Mouse (Mus musculus): Measurements from ENCODE around the gene Nfkbil1. TPM values are rescaled to one million over a fixed set of nuclear protein-coding genes. Genes with fewer than 3 reads are reported as not detected.

Nfkbil1 gene
- polyA plus RNA-seq, 2 experiments, result 1.3 to 4.2 TPM

DNA sequence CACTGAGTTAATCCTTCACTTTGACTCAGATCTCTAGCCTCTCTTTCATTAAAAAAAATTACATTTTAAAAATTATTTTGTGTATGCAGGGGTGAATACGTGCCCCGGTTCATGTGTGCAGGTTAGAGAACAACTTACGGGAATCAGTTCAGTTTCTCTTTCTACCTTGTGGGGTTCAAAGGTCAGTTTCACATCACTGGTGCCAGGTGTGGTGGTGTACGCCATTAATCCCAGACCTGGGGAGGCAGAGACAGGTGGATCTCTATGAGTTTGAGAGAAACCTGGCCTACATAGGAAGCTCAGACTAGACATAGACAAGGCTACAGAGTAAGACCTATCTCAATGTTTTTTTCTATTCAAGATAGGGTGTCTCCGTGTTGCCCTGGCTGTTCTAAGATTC lies 22.5 kb downstream of the Nfkbil1 start:
- WGBS (ENCODE audit: insufficient replicate concordance), result 73% methylated on average over 5 of the region's 5 CpGs
- Histone ChIP-seq H3K4me1 (replicated peaks; ENCODE audit: control insufficient read depth in 2 of 2, insufficient read depth in 2 of 2, low read length in 1 of 2) (peaks cover 0 to 12% of the 10 kb centered on the region in 2 experiments; a peak in 2 of 4 replicates), H3K36me3 (replicated peaks; ENCODE audit: control insufficient read depth, insufficient read depth, low read depth) (no peaks in the 10 kb centered on the region), H3K27ac (no peak overlapping the region), H3K27me3 (ENCODE audit: control insufficient read depth, insufficient read depth, low read length) (no peaks in the 10 kb centered on the region), H3K4me3 (ENCODE audit: insufficient read depth in 1 of 2, low read depth in 2 of 2, low read length in 2 of 2) (no peak overlapping the region), H3K9me3 (ENCODE audit: control insufficient read depth, low read length) (no peaks in the 10 kb centered on the region), H3K9ac (replicated peaks) (no peak overlapping the region), H3K4me2 (ENCODE audit: low read depth) (no peak overlapping the region)
- TF ChIP-seq CTCF (IDR thresholded peaks at IDR 0.05; ENCODE audit: low read depth) (no peak), EP300 (IDR thresholded peaks at IDR 0.05; ENCODE audit: low read depth) (no peak)
- DNase-seq (ENCODE audit: low read depth in 3 of 3, low spot score in 3 of 3) (no peak), ATAC-seq (ENCODE audit: insufficient read depth) (no peak)

DNA sequence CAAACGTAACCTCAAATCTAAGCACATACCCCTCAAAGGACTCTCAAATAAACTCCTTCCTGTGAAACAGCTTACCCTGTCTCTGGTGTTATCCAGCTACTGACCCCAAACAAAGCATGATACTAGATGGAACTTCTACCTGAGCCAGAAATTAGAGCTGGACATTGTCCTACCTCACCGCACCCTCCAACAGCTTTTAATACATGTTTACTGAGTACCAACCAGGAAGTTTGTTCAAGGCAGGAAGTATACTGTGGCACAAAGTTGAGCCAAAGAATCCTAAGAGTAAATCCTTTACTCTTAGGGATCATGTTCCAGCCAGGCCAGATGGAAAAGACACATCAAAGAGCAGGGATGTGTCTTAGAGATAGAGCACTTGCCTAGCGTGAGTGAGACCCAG lies 25.0 kb downstream of the Nfkbil1 start:
- Histone ChIP-seq H3K9ac (replicated peaks) (no peak overlapping the region), H3K9me3 (ENCODE audit: control insufficient read depth, low read length) (no peaks in the 10 kb centered on the region), H3K27ac (no peak overlapping the region), H3K4me2 (ENCODE audit: low read depth) (no peak overlapping the region), H3K4me3 (ENCODE audit: insufficient read depth in 1 of 2, low read depth in 2 of 2, low read length in 2 of 2) (no peak overlapping the region), H3K27me3 (ENCODE audit: control insufficient read depth, insufficient read depth, low read length) (no peaks in the 10 kb centered on the region), H3K4me1 (replicated peaks; ENCODE audit: control insufficient read depth in 2 of 2, insufficient read depth in 2 of 2, low read length in 1 of 2) (peaks cover 0 to 10% of the 10 kb centered on the region in 2 experiments; a peak in 2 of 4 replicates), H3K36me3 (replicated peaks; ENCODE audit: control insufficient read depth, insufficient read depth, low read depth) (no peaks in the 10 kb centered on the region)
- 54% methylated on average over 3 of the region's 3 CpGs for WGBS (ENCODE audit: insufficient replicate concordance)
- ATAC-seq (ENCODE audit: insufficient read depth) (no peak), DNase-seq (ENCODE audit: low read depth in 3 of 3, low spot score in 3 of 3) (no peak)
- TF ChIP-seq CTCF (IDR thresholded peaks at IDR 0.05; ENCODE audit: low read depth) (no peak), EP300 (IDR thresholded peaks at IDR 0.05; ENCODE audit: low read depth) (no peak)

DNA sequence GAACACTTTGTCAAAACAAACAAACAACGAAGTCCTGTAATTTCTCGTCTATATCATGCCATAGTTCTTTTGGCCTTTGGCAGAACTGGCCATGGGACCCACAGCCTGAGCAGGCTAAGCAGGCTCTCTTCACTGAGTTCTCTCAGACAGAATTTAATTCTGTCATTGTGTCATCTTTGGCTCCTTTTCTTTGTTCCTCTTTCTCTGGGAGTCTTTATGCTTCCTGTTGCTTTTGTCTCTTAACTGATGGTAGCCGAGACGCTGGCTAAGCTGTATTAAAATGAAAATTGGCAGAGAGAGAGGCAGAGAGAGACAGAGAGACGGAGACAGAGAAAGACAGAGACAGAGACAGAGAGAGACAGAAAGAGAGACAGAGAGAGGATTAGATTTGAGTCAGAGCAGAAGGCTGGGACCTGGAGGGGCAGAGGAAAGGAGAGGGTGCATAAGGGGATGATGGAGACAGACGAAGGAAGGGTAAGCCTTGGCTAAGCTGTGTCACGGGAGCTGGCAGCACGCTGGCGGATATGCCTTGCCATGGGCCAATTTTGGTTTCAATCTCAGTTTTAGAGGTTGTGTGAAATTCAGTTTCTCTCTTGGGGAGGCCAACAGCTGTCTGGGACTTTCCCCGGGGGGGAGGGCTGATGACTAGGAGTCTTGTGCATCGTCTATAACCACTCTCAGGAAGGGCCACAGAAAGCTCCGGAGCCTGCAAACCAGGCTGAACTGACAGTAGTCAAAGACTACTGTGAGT lies 25.6 kb downstream of the Nfkbil1 start:
- Histone ChIP-seq H3K36me3 (replicated peaks; ENCODE audit: control insufficient read depth, insufficient read depth, low read depth) (no peaks in the 10 kb centered on the region), H3K27me3 (ENCODE audit: control insufficient read depth, insufficient read depth, low read length) (no peaks in the 10 kb centered on the region; the same call in 1 of the 2 replicates), H3K9me3 (ENCODE audit: control insufficient read depth, low read length) (no peaks in the 10 kb centered on the region), H3K4me3 (ENCODE audit: insufficient read depth in 1 of 2, low read depth in 2 of 2, low read length in 2 of 2) (no peak overlapping the region), H3K9ac (replicated peaks) (no peak overlapping the region), H3K27ac (no peak overlapping the region), H3K4me1 (replicated peaks; ENCODE audit: control insufficient read depth in 2 of 2, insufficient read depth in 2 of 2, low read length in 1 of 2) (peaks cover 0 to 10% of the 10 kb centered on the region in 2 experiments; a peak in 2 of 4 replicates), H3K4me2 (ENCODE audit: low read depth) (no peak overlapping the region)
- DNase-seq (ENCODE audit: low read depth in 3 of 3, low spot score in 3 of 3), result no peak
- TF ChIP-seq CTCF (IDR thresholded peaks at IDR 0.05; ENCODE audit: low read depth), result no peak
- TF ChIP-seq EP300 (IDR thresholded peaks at IDR 0.05; ENCODE audit: low read depth), result no peak
- WGBS (ENCODE audit: insufficient replicate concordance), result 38% methylated on average over 12 of the region's 12 CpGs
- ATAC-seq (ENCODE audit: insufficient read depth), result no peak

DNA sequence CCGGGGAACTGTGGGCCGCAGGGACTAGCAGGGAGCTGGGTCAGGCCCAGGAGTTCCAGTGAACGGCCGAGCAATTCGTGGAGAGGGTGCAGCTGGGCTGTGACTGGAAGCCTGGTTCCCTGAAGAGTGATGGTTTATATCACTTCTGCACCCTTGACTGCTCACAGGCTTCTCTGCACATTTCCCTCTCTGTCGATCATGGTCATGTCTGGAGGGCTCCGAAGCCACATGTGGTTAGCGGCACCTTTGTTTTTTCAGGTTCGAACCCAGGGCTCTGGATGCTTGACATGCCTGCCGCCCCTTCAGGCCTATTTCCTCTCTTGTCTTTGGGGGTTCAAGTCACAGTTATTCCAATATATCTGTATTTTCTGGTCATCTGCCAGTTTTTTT lies 30.2 kb downstream of the Nfkbil1 start:
- Histone ChIP-seq H3K27me3 (ENCODE audit: control insufficient read depth, insufficient read depth, low read length) (peaks cover 20% of the 10 kb centered on the region), H3K9ac (replicated peaks) (no peak overlapping the region), H3K36me3 (replicated peaks; ENCODE audit: control insufficient read depth, insufficient read depth, low read depth) (no peaks in the 10 kb centered on the region), H3K9me3 (ENCODE audit: control insufficient read depth, low read length) (no peaks in the 10 kb centered on the region), H3K4me2 (ENCODE audit: low read depth) (no peak overlapping the region), H3K4me1 (replicated peaks; ENCODE audit: control insufficient read depth in 2 of 2, insufficient read depth in 2 of 2, low read length in 1 of 2) (peaks cover 0 to 10% of the 10 kb centered on the region in 2 experiments; a peak in 2 of 4 replicates), H3K27ac (no peak overlapping the region), H3K4me3 (ENCODE audit: insufficient read depth in 1 of 2, low read depth in 2 of 2, low read length in 2 of 2) (no peak overlapping the region)
- no peak for DNase-seq (ENCODE audit: low read depth in 3 of 3, low spot score in 3 of 3)
- ATAC-seq (ENCODE audit: insufficient read depth), result no peak
- 45% methylated on average over 10 of the region's 10 CpGs for WGBS (ENCODE audit: insufficient replicate concordance)
- TF ChIP-seq EP300 (IDR thresholded peaks at IDR 0.05; ENCODE audit: low read depth) (no peak), CTCF (IDR thresholded peaks at IDR 0.05; ENCODE audit: low read depth) (no peak)

DNA sequence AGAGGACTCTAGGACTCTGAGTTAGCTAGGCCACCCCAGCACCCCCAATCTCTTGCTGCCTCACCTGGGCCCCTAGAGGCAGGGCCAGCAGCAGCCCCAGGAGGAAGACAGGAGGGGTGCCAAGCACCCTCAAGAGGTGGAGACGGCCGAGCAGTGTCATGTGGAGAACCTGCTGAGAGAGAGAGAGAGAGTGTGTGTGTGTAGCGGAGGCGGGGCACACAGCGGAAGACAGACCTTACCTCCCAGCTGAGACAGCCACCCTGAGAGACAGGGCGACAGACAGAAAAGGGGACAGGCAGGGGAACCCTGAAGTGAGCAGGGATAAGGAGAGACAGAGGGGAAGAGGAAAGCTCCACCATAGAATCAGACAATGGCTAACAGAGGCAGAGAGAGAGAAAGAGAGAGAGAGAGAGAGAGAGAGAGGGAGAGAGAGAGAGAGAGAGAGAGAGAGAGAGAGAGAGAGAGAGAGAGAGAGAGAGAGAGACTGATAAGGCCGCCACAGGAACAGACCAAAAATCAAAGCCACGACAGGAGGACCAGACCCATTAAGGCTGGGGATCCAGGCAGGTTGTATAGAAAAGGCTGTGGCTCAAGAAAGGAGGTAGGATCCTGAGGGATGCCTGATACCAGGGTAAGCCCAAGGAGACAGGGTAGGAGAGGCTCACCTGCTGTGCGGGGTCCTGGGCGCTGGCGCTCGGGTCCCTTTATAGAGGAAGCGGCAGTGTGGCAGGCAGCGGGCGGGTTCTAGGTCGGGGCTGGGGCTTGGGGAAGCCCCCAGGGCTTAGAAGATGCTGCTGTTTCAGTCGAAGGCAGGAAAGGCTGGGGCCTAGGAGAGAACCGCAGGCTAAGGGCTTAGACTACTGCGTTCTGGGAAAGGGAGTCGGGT lies 30.9 kb downstream of the Nfkbil1 start, which contains the start of gene Lta:
Gene Lta, minus strand, starts transcription at position 858 of the 886 bp plus-strand sequence.
- no peak for ATAC-seq (ENCODE audit: insufficient read depth)
- peaks cover 21% of the 10 kb centered on the region for H3K27me3 ChIP-seq (ENCODE audit: control insufficient read depth, insufficient read depth, low read length)

More for the DNA sequence above, 30.9 kb downstream of the Nfkbil1 start, which contains the start of gene Lta:
- Histone ChIP-seq H3K4me3 (ENCODE audit: insufficient read depth in 1 of 2, low read depth in 2 of 2, low read length in 2 of 2) (no peak within 1 kb of the TSS), H3K9ac (replicated peaks) (no peak within 1 kb of the TSS), H3K36me3 (replicated peaks; ENCODE audit: control insufficient read depth, insufficient read depth, low read depth) (no peaks in the 10 kb centered on the region), H3K27ac (no peak within 1 kb of the TSS), H3K4me1 (replicated peaks; ENCODE audit: control insufficient read depth in 2 of 2, insufficient read depth in 2 of 2, low read length in 1 of 2) (peaks cover 0 to 8% of the 10 kb centered on the region in 2 experiments; a peak in 1 of 4 replicates), H3K9me3 (ENCODE audit: control insufficient read depth, low read length) (no peaks in the 10 kb centered on the region), H3K4me2 (ENCODE audit: low read depth) (no peak within 1 kb of the TSS)
- no peak for TF ChIP-seq EP300 (IDR thresholded peaks at IDR 0.05; ENCODE audit: low read depth)
- no peak for TF ChIP-seq CTCF (IDR thresholded peaks at IDR 0.05; ENCODE audit: low read depth)
- DNase-seq (ENCODE audit: low read depth in 3 of 3, low spot score in 3 of 3), result no peak
- 33% methylated on average over 20 of the region's 20 CpGs for WGBS (ENCODE audit: insufficient replicate concordance)
